Mouse (Mus musculus) left cerebral cortex, postnatal 4 days (tissue): Measurements from ENCODE around the gene Arf3. TPM values are rescaled to one million over a fixed set of nuclear protein-coding genes. Genes with fewer than 3 reads are reported as not detected.

Experiments
- DNase-seq: peaks from one replicate; pipeline ENCODE4 v3.0.0-alpha.2; 2022
- intact Hi-C: fragments of 180-260 bp; cut with DNase I; formaldehyde crosslinking; loops from one replicate; pipeline ENCODE4 v1.15.1; 2025
- total RNA-seq, 2 experiments: library from RNA; stranded (reverse); gene quantifications; 2 replicates each; pipeline ENCODE4 v1.2.3; 2021

Gene Arf3
- total RNA-seq, 2 experiments from 2014 or later, result 318 to 348 TPM

GRCm38 (mm10) chr15:98791771-98792170 lies 28.8 kb upstream of the Arf3 start:
- intact Hi-C loops, result loop anchor here (10.0 kb wide), 1 partner anchor 217 kb away; the partner anchor contains the start of genes 4930415O20Rik and Ccnt1
- no peak for DNase-seq

DNA sequence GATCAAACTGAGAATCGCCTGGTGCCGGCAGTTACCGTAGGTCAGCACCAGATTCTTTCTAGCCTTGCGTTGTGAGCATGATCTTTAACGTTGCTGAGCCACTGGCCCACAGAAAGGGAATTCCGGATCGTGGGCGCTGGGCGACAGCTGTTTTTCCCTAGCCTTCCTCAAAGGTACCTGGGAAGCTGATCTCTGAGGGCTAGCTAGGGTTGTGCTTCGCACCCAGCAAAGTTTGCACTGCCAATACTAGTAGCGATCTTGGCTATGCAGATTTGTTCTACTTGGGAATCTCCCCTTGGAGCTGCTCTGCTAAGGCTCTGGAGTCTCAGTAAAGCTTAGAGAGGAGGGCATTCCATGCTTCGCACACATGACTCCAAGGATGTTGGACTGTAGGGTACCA lies 28.2 kb upstream of the Arf3 start:
- no peak for DNase-seq
- intact Hi-C loops, result loop anchor here (10.0 kb wide), 1 partner anchor 216 kb away; the partner anchor contains the start of genes 4930415O20Rik and Ccnt1

- DNase-seq, result no peak
- intact Hi-C loops, result loop anchor here (10.0 kb wide), 1 partner anchor 216 kb away; the partner anchor contains the start of genes 4930415O20Rik and Ccnt1
These were observed 27.7 kb upstream of the Arf3 start for GRCm38 (mm10) chr15:98790761-98791160.

DNA sequence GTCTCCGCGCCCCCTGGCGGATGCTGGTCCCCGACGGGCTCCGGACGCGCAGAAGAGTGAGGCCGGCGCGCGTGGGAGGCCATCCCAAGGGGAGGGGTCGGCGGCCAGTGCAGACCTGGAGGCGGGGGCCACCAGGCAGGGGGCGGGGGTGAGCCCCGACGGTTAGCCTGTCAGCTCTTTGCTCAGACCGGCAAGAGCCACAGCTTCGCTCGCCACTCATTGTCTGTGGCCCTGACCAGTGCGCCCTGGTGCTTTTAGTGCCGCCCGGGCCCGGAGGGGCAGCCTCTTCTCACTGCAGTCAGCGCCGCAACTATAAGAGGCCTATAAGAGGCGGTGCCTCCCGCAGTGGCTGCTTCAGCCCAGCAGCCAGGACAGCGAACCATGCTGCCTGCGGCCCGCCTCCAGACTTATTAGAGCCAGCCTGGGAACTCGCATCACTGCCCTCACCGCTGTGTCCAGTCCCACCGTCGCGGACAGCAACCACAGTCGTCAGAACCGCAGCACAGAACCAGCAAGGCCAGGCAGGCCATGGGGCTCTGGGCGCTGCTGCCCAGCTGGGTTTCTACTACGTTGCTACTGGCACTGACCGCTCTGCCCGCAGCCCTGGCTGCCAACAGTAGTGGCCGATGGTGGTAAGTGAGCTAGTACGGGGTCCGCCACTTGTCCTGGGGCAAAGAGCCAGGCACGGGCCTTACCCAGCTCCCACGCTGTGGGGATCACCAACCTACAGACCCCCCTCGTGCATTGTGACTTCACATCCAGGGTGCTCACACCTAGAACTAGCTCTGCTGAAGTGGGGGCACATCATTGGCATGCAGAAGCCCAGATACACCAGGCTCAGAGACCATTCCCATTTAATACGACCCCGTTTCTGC lies 26.9 kb upstream of the Arf3 start, which contains the start of gene Wnt1:
Wnt1 (plus strand) TSS at position 197 of the 875 bp plus-strand sequence.
- intact Hi-C loops, result loop anchor here (10.0 kb wide), 1 partner anchor 215 kb away; the partner anchor contains the start of genes 4930415O20Rik and Ccnt1
- DNase-seq, result no peak

GRCm38 (mm10) chr15:98788972-98789660 lies 26.1 kb upstream of the Arf3 start:
- intact Hi-C loops, result no loop called here
- DNase-seq, result no peak

GRCm38 (mm10) chr15:98787930-98788329 lies 24.9 kb upstream of the Arf3 start:
- DNase-seq, result no peak
- intact Hi-C loops, result no loop called here

- DNase-seq, result no peak
- intact Hi-C loops, result no loop called here
These were observed 22.7 kb upstream of the Arf3 start for GRCm38 (mm10) chr15:98785744-98786143.

DNA sequence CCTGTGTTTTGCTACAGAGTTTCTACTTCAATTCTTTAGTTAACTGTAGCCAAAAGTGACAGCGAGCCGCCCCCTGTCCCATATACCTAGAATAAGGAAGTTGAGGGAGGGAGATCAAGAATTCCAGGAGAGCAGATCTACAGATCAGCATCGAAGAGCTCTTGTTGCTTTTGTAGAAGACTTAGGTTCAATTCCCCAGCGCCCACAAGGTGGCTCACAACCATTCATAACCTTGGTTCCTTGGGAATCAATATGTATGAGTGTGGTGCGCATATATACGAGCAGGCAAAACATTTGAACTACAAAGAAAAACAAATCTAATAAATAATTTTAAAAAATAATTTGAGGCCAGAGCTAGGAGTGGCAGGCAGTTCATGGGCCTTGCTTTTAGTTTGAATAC lies 18.2 kb upstream of the Arf3 start:
- intact Hi-C loops, result no loop called here
- DNase-seq, result no peak

DNA sequence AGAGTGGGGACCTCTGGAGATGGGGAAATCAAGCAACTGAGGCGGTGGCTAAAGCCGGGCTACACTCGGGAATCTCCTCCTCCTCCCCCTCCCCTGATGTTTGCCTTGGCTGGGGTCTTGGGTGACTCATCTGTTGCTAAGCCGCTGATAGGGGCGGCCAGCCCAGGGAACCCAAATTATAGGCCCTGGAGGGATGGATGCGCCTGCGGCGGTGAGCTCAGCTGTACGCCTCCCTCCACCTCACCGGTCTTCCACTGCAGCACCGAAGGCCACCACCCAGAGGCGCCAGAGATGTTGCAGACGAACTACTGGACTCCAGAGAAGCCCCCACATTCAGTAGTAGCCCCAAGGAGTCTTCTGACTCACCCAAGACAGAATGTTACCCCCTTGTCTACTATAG lies 17.6 kb upstream of the Arf3 start:
- DNase-seq, result no peak
- intact Hi-C loops, result no loop called here

DNA sequence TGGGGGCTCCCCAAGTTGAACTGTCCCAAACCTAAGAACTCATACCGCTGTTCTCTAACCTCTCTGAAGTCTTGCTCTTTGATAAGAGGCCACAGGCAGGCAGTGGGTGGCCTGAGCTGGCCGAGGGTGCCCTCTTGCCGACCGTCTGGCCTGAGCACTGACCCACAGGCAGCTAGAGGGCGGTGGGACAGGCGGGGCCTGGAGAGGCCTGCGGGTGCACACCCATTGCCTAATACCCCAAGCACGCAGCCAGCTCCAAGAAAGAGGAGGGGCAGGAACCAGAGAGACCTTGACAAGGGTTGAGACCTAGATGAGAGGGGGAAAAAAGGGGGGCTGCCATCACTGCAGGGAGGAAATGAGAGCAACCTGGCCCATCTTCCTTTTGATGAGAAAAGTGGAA lies 17.1 kb upstream of the Arf3 start:
- DNase-seq, result no peak
- intact Hi-C loops, result no loop called here

DNA sequence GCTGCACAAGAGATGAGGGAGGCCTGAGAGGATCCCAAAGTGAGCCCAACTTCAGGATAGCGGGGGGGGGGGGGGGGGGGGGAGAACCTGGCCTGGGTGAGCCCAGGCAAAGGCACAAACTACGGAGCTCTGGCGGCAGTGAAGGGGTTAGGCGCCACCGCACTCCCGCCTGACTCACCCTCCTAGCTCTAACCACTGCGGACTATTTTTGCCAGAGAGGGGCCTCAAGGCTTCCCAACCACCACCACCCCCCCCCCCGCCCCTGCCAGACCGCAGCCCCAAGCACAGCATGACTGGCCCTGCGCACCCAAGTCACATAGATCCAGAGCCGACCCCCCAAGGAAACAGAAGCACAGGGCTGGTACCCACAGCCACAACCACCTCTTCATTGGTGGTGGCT lies 15.8 kb upstream of the Arf3 start:
- intact Hi-C loops, result no loop called here
- no peak for DNase-seq

DNA sequence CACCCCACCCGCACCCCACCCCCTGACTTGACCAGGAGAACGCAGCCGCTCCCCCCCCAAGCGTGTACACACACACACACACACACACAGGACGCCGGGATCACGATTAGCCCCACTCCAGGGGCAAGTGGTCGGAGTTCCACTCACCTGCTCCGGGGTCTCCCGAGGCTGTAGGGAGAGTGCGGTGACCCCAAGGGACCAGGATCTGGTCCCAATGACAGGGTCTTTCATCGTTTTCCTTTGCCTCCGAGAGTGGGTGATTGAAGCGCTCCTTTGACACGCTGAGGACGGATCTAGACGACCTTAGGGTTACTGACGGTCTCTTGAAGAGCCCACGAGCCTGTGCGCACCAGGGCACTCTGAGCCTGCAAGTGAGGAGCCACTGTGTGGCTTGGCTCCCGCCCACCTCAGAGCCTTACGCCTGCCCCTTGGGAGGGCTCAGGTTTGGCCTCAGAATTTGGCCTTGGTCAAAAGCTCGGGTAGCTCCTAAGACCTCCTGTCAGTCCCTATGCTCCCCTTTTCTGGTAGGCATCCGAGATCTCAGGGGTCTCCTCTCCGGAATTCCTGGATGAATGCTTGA lies 15.3 kb upstream of the Arf3 start:
- intact Hi-C loops, result no loop called here
- DNase-seq, result no peak

- intact Hi-C loops, result no loop called here
- no peak for DNase-seq
These were observed 14.7 kb upstream of the Arf3 start, which contains the start of gene Wnt10b for GRCm38 (mm10) chr15:98777762-98778161. Wnt10b (minus strand) TSS chr15:98778150.

- DNase-seq, result no peak
- intact Hi-C loops, result no loop called here
These were observed 14.1 kb upstream of the Arf3 start for GRCm38 (mm10) chr15:98777005-98777616.

DNA sequence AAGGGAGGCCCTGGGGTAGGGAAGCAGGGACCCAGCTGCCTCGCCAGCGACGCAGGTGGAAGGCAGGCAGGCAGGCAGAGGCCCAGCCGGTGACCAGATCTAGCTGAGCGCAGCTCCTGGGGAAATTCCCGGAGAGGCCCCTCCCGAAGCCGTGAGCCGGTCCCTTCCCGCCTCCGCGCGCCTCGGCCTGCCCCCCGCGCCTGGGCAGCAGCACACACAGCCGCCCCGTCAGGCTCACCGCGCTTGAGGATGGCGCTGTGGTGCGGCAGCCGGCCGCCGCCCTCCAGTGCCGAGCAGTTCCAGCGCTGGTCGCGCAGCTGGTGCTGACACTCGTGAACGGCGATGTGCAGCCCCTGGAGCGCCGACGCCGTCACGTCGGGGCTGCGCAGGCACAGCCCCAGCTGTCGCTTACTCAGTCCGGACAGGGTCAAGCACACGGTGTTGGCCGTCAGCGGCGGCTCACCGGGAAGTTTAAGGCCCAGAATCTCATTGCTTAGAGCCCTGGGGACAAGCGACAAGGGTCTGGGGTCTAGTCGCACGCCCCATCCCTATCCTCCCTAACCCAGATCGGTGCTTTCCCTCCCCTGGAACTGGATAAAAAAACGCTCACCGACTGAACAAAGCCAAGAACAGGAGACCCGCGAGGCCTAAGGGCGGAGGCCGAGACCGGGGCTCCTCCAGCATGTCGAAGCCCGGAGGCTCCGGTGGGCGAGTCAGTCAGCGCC lies 13.4 kb upstream of the Arf3 start:
- DNase-seq, result no peak
- intact Hi-C loops, result no loop called here

GRCm38 (mm10) chr15:98775533-98775932 lies 12.5 kb upstream of the Arf3 start:
- intact Hi-C loops, result no loop called here
- no peak for DNase-seq

DNA sequence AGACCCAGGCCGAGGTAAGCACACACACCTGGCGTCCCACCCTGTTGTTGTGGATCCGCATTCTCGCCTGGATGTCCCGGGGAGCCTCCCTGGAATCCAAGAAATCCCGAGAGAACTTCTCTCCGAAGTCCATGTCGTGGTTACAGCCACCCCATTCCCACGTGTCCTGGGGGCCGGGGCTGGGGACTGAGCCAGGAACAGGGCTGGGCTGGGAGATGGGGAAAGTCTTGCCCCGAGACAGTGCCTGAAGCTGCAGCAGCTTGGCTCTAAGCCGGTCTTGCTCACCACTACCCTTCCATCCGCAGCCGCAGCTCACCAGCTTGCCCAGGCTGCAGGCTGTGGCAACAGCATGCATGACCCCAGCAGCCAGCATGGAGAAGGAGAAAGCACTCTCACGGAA lies 11.1 kb upstream of the Arf3 start:
- intact Hi-C loops, result no loop called here

GRCm38 (mm10) chr15:98772511-98773211 lies 9.6 kb upstream of the Arf3 start:
- no peak for DNase-seq
- intact Hi-C loops, result no loop called here

More for the DNA sequence above, 11.1 kb upstream of the Arf3 start:
- DNase-seq, result no peak

DNA sequence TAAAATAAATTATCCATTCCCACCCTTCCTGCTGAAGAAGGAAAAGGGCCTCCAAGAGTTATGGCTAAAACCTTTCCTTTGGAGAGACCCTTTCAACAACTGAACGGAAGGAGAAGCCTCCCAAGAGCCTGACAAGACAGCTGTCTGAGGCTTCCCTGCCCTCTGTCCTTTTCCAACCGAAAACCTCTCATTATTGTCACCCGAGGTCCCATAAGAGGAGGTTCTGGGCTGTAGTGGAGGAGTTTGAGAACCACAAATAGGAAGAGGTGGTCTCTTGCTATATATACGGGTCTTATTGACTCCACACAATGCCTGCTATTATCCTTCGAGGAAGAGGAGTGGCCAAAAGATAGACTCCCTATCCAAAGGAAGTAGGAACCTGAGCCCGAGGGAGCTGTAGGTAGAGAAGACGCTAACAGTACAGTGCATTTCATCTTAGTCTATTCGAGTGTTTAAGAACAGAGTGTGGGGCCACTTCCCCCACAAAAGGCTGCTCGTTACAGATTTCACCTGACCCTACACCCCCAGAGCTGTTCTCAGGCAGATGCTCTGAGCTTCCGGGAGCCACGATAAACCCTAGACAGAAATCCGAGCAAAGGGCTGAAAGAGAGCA lies 8.9 kb upstream of the Arf3 start:
- intact Hi-C loops, result no loop called here

More for the DNA sequence above, 8.9 kb upstream of the Arf3 start:
- no peak for DNase-seq
